Mouse (Mus musculus) ES-Bruce4 (cell line): ENCODE results near the gene Bmp10. TPM values are rescaled to one million over a fixed set of nuclear protein-coding genes. Genes with fewer than 3 reads are reported as not detected.

Experiments used
- H3K27ac ChIP-seq: 2 replicates; pipeline ENCODE4 v1.5.1; 2012; ENCODE audit warnings: low read length, inconsistent platforms; ENCODE audit not compliant: insufficient read depth
- H3K27me3 ChIP-seq: 2 replicates; pipeline ENCODE4 v1.6.1; 2012; ENCODE audit warnings: mild to moderate bottlenecking, low read length, inconsistent platforms; ENCODE audit not compliant: control insufficient read depth, poor library complexity, insufficient read depth, severe bottlenecking
- H3K36me3 ChIP-seq: 2 replicates; pipeline ENCODE4 v1.6.1; 2012; ENCODE audit warnings: inconsistent platforms, mild to moderate bottlenecking, low read length, moderate library complexity; ENCODE audit not compliant: control insufficient read depth, poor library complexity, insufficient read depth, severe bottlenecking
- H3K4me1 ChIP-seq: one replicate; pipeline ENCODE4 v1.8.1; 2011; ENCODE audit warnings: low read length; ENCODE audit not compliant: control insufficient read depth, insufficient read depth
- H3K4me3 ChIP-seq: 2 replicates; pipeline ENCODE4 v1.5.1; 2011; ENCODE audit warnings: low read depth, mild to moderate bottlenecking, low read length
- H3K9ac ChIP-seq: 2 replicates; pipeline ENCODE4 v1.6.1; 2012; ENCODE audit warnings: low read depth, mild to moderate bottlenecking, inconsistent platforms; ENCODE audit not compliant: poor library complexity, severe bottlenecking
- H3K9me3 ChIP-seq: replicated peaks from 2 replicates; pipeline ENCODE4 v1.6.1; 2012; ENCODE audit warnings: mild to moderate bottlenecking, low read length, inconsistent platforms; ENCODE audit not compliant: control insufficient read depth, poor library complexity, insufficient read depth, severe bottlenecking
- CTCF ChIP-seq: IDR thresholded peaks from one replicate; pipeline ENCODE4 v1.8.1; 2011; ENCODE audit warnings: low read depth, low read length
- EP300 ChIP-seq: IDR thresholded peaks from 2 replicates; pipeline ENCODE4 v1.6.1; 2011; ENCODE audit warnings: low read depth, low read length; ENCODE audit not compliant: insufficient read depth
- POLR2A ChIP-seq: IDR thresholded peaks from one replicate; pipeline ENCODE4 v1.8.1; 2011; ENCODE audit warnings: low read length; ENCODE audit not compliant: insufficient read depth
- polyA plus RNA-seq: library from polyadenylated mRNA; stranded (reverse); fragments of >200 nt; gene quantifications from 2 replicates; pipeline ENCODE4 v1.2.4, GENCODE M21; 2011; ENCODE audit warnings: low read depth; ENCODE audit not compliant: missing spikeins, insufficient read depth, insufficient read length

Gene Bmp10
- polyA plus RNA-seq, 1 experiment: not detected

- Histone ChIP-seq H3K9ac (no peak overlapping the region), H3K9me3 (no peaks in the 10 kb centered on the region), H3K27ac (no peak overlapping the region), H3K27me3 (no peaks in the 10 kb centered on the region), H3K4me1 (no peaks in the 10 kb centered on the region), H3K36me3 (no peaks in the 10 kb centered on the region), H3K4me3 (no peak overlapping the region)
- TF ChIP-seq CTCF (no peak), POLR2A (no peak), EP300 (no peak)
These were observed 46.4 kb downstream of the Bmp10 start for GRCm38 (mm10) chr6:87475223-87475622.

GRCm38 (mm10) chr6:87478847-87479246 lies 50.1 kb downstream of the Bmp10 start:
- Histone ChIP-seq H3K9me3 (no peaks in the 10 kb centered on the region), H3K9ac (no peak overlapping the region), H3K27ac (no peak overlapping the region), H3K4me1 (no peaks in the 10 kb centered on the region), H3K27me3 (no peaks in the 10 kb centered on the region), H3K4me3 (no peak overlapping the region), H3K36me3 (no peaks in the 10 kb centered on the region)
- TF ChIP-seq CTCF (no peak), EP300 (no peak), POLR2A (no peak)

- H3K4me3 ChIP-seq: no peak overlapping the region
- no peak overlapping the region for H3K27ac ChIP-seq
- TF ChIP-seq CTCF: no peak
- no peak for TF ChIP-seq POLR2A
- no peak for TF ChIP-seq EP300
- H3K9ac ChIP-seq: no peak overlapping the region
- no peaks in the 10 kb centered on the region for H3K36me3 ChIP-seq
- no peaks in the 10 kb centered on the region for H3K4me1 ChIP-seq
- no peaks in the 10 kb centered on the region for H3K27me3 ChIP-seq
- H3K9me3 ChIP-seq: no peaks in the 10 kb centered on the region
These were observed 50.7 kb downstream of the Bmp10 start for GRCm38 (mm10) chr6:87479291-87479999.

GRCm38 (mm10) chr6:87483224-87483899 lies 54.6 kb downstream of the Bmp10 start:
- Histone ChIP-seq H3K9me3 (no peaks in the 10 kb centered on the region), H3K4me1 (no peaks in the 10 kb centered on the region), H3K4me3 (no peak overlapping the region), H3K27me3 (no peaks in the 10 kb centered on the region), H3K9ac (no peak overlapping the region), H3K27ac (no peak overlapping the region), H3K36me3 (no peaks in the 10 kb centered on the region)
- no peak for TF ChIP-seq CTCF
- no peak for TF ChIP-seq EP300
- no peak for TF ChIP-seq POLR2A

- no peak overlapping the region for H3K4me3 ChIP-seq
- TF ChIP-seq CTCF (no peak), POLR2A (no peak), EP300 (no peak)
- H3K9ac ChIP-seq: no peak overlapping the region
- H3K4me1 ChIP-seq: no peaks in the 10 kb centered on the region
- H3K36me3 ChIP-seq: no peaks in the 10 kb centered on the region
- H3K27ac ChIP-seq: no peak overlapping the region
- no peaks in the 10 kb centered on the region for H3K27me3 ChIP-seq
- no peaks in the 10 kb centered on the region for H3K9me3 ChIP-seq
These were observed 55.1 kb downstream of the Bmp10 start for GRCm38 (mm10) chr6:87483900-87484289.

- Histone ChIP-seq H3K27ac (no peak overlapping the region), H3K4me3 (no peak overlapping the region), H3K9ac (no peak overlapping the region), H3K4me1 (no peaks in the 10 kb centered on the region), H3K36me3 (no peaks in the 10 kb centered on the region), H3K27me3 (no peaks in the 10 kb centered on the region), H3K9me3 (no peaks in the 10 kb centered on the region)
- TF ChIP-seq CTCF (no peak), POLR2A (no peak), EP300 (no peak)
These were observed 56.0 kb downstream of the Bmp10 start for GRCm38 (mm10) chr6:87484806-87485205.

Other genes with a start within 250 kb of the Bmp10 start
- 0.94 and 1.6 TPM in 2 replicates for gene Antxr1, start 93.2 kb upstream of the Bmp10 start, polyA plus RNA-seq
- not detected in 2 replicates for gene Gkn1, start 78.1 kb upstream of the Bmp10 start, polyA plus RNA-seq
- not detected in 2 replicates for gene Gkn2, start 55.6 kb upstream of the Bmp10 start, polyA plus RNA-seq
- gene Gkn3, start 40.1 kb upstream of the Bmp10 start, polyA plus RNA-seq: not detected in 2 replicates
- not detected in 2 replicates for gene Arhgap25, start 104.3 kb downstream of the Bmp10 start, polyA plus RNA-seq
- gene Prokr1, start 161.7 kb downstream of the Bmp10 start, polyA plus RNA-seq: 0.32 TPM in 1 of 2 replicates, not detected in the other
- gene Aplf, start 243.2 kb downstream of the Bmp10 start, polyA plus RNA-seq: 8.5 and 8.8 TPM in 2 replicates